Mouse (Mus musculus): ENCODE measurements around the gene Ttll13. TPM values are rescaled to one million over a fixed set of nuclear protein-coding genes. Genes with fewer than 3 reads are reported as not detected.

Ttll13 gene
- polyA plus RNA-seq, 1 experiment, result 0.42 TPM

DNA sequence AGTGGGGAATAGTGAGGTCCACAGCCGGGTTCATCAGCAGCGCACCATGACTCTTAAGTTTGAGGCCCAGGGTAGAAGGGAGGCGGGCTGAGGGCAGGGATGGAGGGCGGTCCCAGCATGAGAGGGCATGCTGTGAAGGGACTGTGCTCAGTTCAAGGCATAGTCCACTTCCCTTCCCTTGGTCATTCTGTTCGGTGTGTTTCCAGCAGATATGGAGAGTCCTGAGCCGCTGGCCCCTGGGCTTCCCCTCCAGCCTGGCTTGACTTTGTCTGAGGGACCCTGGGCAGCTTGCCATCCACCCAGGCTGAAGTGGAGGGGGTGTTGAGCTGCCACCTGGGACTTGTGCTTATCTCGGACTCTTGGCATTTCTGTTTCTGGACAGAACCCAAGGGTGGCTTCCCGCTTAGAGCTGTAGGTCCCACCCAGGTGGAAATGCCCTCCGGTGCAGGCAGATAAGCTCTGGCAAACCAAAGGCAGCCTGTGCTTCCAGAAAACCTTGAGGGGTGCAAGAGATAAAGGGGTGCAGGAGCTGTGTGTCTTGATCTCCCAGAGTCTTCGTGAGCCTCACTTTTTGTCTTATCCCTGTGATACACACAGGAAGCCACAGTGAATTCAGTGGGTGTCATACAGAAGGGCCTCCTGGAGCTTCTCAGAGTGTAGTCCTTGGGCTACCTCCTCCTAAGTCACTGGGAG lies 37.3 kb upstream of the Ttll13 start:
- peak; percentile 87 for TF ChIP-seq TAL1 (IDR thresholded peaks at IDR 0.05; ENCODE audit: low read length)
- TF ChIP-seq GATA1 (IDR thresholded peaks at IDR 0.05; ENCODE audit: low read length), result peak; percentile 98
- H3K9me3 ChIP-seq (ENCODE audit: control insufficient read depth, low read length), result no peaks in the 10 kb centered on the region
- peaks cover 88% of the 10 kb centered on the region for H3K36me3 ChIP-seq (ENCODE audit: control insufficient read depth)
- H3K4me1 ChIP-seq (ENCODE audit: control insufficient read depth), result peaks cover 98% of the 10 kb centered on the region
- H3K4me3 ChIP-seq (replicated peaks), result peak overlapping the region; percentile 63
- no peaks in the 10 kb centered on the region for H3K27me3 ChIP-seq (ENCODE audit: control insufficient read depth)

DNA sequence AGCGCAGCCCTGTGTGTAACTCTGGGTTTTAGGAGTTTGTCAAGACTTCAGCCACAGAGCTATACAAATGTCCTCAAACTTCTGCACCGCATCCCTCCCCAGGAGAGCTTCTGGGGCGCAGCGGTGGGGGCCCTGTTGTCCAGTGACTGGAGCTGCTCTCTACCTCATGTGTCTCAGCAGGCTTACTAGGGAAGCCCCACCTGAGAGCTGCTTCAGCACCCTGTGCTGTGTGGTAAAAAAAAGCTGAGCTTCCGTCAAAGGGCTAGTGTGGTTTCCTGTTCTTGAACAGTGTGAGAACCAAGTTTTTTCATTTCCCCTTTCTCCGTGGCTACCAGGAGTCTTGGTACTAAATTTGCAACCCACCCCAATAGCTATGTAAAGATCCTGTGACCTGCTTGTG lies 36.5 kb upstream of the Ttll13 start:
- Histone ChIP-seq H3K9me3 (ENCODE audit: control insufficient read depth, low read length) (no peaks in the 10 kb centered on the region), H3K4me1 (ENCODE audit: control insufficient read depth) (peaks cover 98% of the 10 kb centered on the region), H3K27me3 (ENCODE audit: control insufficient read depth) (no peaks in the 10 kb centered on the region), H3K36me3 (ENCODE audit: control insufficient read depth) (peaks cover 88% of the 10 kb centered on the region), H3K4me3 (replicated peaks) (peak overlapping the region; percentile 63)
- no peak for TF ChIP-seq TAL1 (IDR thresholded peaks at IDR 0.05; ENCODE audit: low read length)
- TF ChIP-seq GATA1 (IDR thresholded peaks at IDR 0.05; ENCODE audit: low read length), result no peak

DNA sequence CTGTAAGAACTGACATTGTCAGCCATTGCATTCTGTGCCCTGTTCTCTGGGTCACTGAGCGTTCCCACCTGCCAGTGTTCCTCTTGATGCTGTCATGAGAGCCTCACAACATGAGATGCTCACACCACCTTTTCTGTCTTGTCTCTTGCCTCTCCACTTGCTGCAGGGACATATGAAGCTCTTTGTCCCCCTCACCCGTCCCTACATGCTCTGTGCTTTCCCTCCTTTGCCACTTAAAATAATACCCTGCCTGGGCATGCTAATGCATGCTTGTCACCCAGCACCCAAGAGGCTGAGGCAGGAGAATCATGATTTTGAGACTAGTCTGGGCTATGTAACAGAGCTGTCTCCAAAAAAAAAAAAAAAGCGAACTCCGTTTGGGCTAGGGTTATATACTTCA lies 35.2 kb upstream of the Ttll13 start:
- H3K4me1 ChIP-seq (ENCODE audit: control insufficient read depth), result peaks cover 98% of the 10 kb centered on the region
- peak overlapping the region; percentile 29 for H3K4me3 ChIP-seq (replicated peaks)
- no peak for TF ChIP-seq GATA1 (IDR thresholded peaks at IDR 0.05; ENCODE audit: low read length)
- no peak for TF ChIP-seq TAL1 (IDR thresholded peaks at IDR 0.05; ENCODE audit: low read length)
- H3K9me3 ChIP-seq (ENCODE audit: control insufficient read depth, low read length), result no peaks in the 10 kb centered on the region
- no peaks in the 10 kb centered on the region for H3K27me3 ChIP-seq (ENCODE audit: control insufficient read depth)
- peaks cover 88% of the 10 kb centered on the region for H3K36me3 ChIP-seq (ENCODE audit: control insufficient read depth)

DNA sequence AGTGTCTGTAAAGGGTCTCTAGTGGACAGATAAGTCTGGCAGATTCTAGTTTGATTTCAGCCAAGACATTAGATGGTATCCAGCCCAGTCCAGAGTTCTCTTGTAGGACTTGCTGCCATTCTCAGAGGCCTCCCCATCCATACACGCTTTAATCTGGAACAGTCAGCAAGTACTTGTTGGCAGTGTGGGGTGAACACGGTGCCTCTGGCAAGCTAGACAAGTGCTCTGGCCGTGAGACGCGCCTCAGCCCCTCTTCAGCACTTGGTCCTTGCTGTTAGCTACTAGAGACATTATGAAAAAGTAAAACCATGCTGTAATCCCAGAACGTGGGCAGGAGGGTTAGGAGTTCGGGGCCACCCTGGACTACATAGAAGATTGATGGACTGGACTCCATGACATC lies 32.6 kb upstream of the Ttll13 start:
- peaks cover 91% of the 10 kb centered on the region for H3K36me3 ChIP-seq (ENCODE audit: control insufficient read depth)
- peaks cover 80% of the 10 kb centered on the region for H3K4me1 ChIP-seq (ENCODE audit: control insufficient read depth)
- no peak overlapping the region for H3K4me3 ChIP-seq (replicated peaks)
- no peak for TF ChIP-seq TAL1 (IDR thresholded peaks at IDR 0.05; ENCODE audit: low read length)
- no peak for TF ChIP-seq GATA1 (IDR thresholded peaks at IDR 0.05; ENCODE audit: low read length)
- no peaks in the 10 kb centered on the region for H3K9me3 ChIP-seq (ENCODE audit: control insufficient read depth, low read length)
- H3K27me3 ChIP-seq (ENCODE audit: control insufficient read depth), result no peaks in the 10 kb centered on the region

DNA sequence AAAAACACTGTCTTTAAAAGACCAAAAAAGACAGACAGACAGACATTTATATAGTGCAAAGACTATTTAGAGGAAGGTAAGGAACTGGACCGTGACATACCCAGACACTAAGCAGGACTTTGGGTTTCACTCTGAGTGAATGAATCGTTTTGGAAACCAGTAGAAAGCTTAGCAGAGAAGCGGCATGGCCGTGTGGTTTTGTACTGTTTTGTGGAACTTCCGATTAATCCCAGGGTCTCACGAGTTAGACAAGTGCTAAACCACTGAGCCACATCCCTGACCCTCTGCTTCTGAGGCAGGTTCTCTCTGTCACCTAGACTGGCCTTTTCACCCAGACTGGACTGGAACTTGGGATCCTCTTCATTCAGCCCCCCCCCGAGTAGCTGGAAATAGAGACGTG lies 31.7 kb upstream of the Ttll13 start:
- no peaks in the 10 kb centered on the region for H3K27me3 ChIP-seq (ENCODE audit: control insufficient read depth)
- no peaks in the 10 kb centered on the region for H3K9me3 ChIP-seq (ENCODE audit: control insufficient read depth, low read length)
- H3K36me3 ChIP-seq (ENCODE audit: control insufficient read depth), result peaks cover 99% of the 10 kb centered on the region
- H3K4me3 ChIP-seq (replicated peaks), result no peak overlapping the region
- TF ChIP-seq TAL1 (IDR thresholded peaks at IDR 0.05; ENCODE audit: low read length) (no peak), GATA1 (IDR thresholded peaks at IDR 0.05; ENCODE audit: low read length) (no peak)
- peaks cover 71% of the 10 kb centered on the region for H3K4me1 ChIP-seq (ENCODE audit: control insufficient read depth)

DNA sequence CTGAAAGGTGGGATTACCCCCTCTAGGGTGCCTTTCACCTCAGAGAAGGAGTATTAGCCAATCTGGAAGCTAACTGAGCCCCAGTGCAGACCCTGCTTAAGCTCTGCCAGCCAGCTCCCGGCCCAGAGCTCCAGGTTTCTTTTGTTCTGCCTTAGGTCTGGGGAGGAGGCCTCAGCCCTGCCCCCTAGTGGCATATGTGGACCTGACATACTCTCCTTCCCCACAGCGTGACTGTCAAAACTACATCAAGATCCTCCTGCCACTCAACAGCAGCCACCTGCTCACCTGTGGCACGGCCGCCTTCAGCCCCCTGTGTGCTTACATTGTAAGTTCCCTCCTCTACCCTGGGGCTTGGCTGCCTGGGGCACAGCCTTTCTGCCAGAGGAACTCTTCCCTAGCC lies 30.8 kb upstream of the Ttll13 start:
- no peak overlapping the region for H3K4me3 ChIP-seq (replicated peaks)
- TF ChIP-seq GATA1 (IDR thresholded peaks at IDR 0.05; ENCODE audit: low read length) (no peak), TAL1 (IDR thresholded peaks at IDR 0.05; ENCODE audit: low read length) (no peak)
- H3K4me1 ChIP-seq (ENCODE audit: control insufficient read depth), result peaks cover 62% of the 10 kb centered on the region
- H3K36me3 ChIP-seq (ENCODE audit: control insufficient read depth), result peaks cover 100% of the 10 kb centered on the region
- H3K9me3 ChIP-seq (ENCODE audit: control insufficient read depth, low read length), result no peaks in the 10 kb centered on the region
- H3K27me3 ChIP-seq (ENCODE audit: control insufficient read depth), result no peaks in the 10 kb centered on the region

DNA sequence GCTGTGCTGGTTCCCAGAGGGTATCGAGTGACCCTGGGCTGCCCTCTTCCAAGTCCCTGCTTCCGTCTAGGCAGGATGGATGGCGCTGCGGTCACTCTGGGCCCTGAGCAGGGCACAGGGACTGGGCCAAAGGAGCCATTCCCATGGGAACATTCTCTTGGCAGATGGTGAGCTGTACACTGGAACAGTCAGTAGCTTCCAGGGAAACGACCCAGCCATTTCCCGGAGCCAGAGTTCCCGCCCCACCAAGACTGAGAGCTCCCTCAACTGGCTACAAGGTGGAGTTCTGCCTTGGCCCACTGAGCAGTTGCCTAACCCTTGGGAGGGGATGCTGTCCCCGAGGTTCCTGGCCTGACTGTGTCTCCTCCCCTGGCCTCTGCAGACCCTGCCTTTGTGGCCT lies 29.6 kb upstream of the Ttll13 start:
- Histone ChIP-seq H3K4me3 (replicated peaks) (no peak overlapping the region), H3K27me3 (ENCODE audit: control insufficient read depth) (no peaks in the 10 kb centered on the region; the same call in 1 of the 2 replicates), H3K4me1 (ENCODE audit: control insufficient read depth) (peaks cover 53% of the 10 kb centered on the region), H3K36me3 (ENCODE audit: control insufficient read depth) (peaks cover 100% of the 10 kb centered on the region), H3K9me3 (ENCODE audit: control insufficient read depth, low read length) (no peaks in the 10 kb centered on the region)
- TF ChIP-seq TAL1 (IDR thresholded peaks at IDR 0.05; ENCODE audit: low read length), result no peak
- TF ChIP-seq GATA1 (IDR thresholded peaks at IDR 0.05; ENCODE audit: low read length), result no peak

DNA sequence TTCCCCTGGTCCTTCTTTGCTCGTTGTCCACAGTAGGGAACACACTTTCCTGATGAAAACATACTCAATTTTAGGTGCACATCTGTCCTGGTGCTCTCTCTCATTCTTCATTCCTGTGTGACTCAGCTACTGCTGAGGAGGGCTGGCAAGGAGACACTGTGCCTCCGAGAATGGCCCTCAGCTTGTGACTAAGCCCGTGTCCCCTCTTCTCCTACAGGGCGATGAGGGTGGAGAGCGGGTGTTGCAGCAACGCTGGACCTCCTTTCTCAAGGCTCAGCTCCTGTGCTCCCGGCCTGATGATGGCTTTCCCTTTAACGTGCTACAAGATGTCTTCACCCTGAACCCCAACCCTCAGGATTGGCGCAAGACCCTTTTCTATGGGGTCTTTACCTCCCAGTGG lies 27.5 kb upstream of the Ttll13 start:
- H3K27me3 ChIP-seq (ENCODE audit: control insufficient read depth), result no peaks in the 10 kb centered on the region; the same call in 1 of the 2 replicates
- TF ChIP-seq GATA1 (IDR thresholded peaks at IDR 0.05; ENCODE audit: low read length) (no peak), TAL1 (IDR thresholded peaks at IDR 0.05; ENCODE audit: low read length) (no peak)
- H3K4me1 ChIP-seq (ENCODE audit: control insufficient read depth), result peaks cover 33% of the 10 kb centered on the region
- no peak overlapping the region for H3K4me3 ChIP-seq (replicated peaks)
- H3K36me3 ChIP-seq (ENCODE audit: control insufficient read depth), result peaks cover 99% of the 10 kb centered on the region
- no peaks in the 10 kb centered on the region for H3K9me3 ChIP-seq (ENCODE audit: control insufficient read depth, low read length)

DNA sequence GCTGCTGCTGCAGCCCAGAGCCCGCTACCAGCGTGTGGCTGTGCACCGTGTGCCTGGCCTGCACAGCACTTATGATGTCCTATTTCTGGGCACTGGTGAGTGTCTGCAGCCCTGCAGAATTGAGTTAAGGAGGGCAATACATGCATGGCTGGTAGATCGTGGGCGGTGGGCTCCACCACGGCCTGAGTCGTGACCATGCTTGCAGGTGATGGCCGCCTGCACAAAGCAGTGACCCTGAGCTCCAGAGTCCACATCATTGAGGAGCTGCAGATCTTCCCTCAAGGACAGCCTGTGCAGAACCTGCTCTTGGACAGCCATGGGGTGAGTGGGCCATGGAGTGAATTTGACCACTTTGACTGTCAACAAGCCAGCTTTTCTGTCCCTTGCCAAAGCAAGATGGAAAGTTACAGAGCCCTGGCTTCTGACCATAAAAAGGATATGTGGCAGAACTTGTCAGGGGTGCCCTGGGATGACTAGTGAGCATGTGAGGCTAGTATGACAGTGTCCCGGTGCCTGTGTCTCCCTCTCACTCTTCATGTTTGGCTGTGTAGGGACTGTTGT lies 25.9 kb upstream of the Ttll13 start:
- Histone ChIP-seq H3K9me3 (ENCODE audit: control insufficient read depth, low read length) (no peaks in the 10 kb centered on the region), H3K4me1 (ENCODE audit: control insufficient read depth) (peaks cover 19% of the 10 kb centered on the region), H3K27me3 (ENCODE audit: control insufficient read depth) (no peaks in the 10 kb centered on the region; the same call in 1 of the 2 replicates), H3K36me3 (ENCODE audit: control insufficient read depth) (peaks cover 99% of the 10 kb centered on the region), H3K4me3 (replicated peaks) (no peak overlapping the region)
- TF ChIP-seq TAL1 (IDR thresholded peaks at IDR 0.05; ENCODE audit: low read length) (no peak), GATA1 (IDR thresholded peaks at IDR 0.05; ENCODE audit: low read length) (no peak)

Measured in erythroblast, embryonic 14.5 days (primary cell).